Mouse (Mus musculus) kidney, adult 2 months (tissue): ENCODE results near the gene Ccdc3.

ENCODE experiments used
- CTCF ChIP-seq: fragments of 200-500 bp; conservative IDR thresholded peaks from 2 replicates; pipeline ENCODE4 v1.5.1; 2011; ENCODE audit warnings: low read depth, mild to moderate bottlenecking, control low read depth, low read length, moderate library complexity, mixed read lengths; ENCODE audit not compliant: insufficient read depth, insufficient read length
- POLR2A ChIP-seq: fragments of 200-500 bp; IDR thresholded peaks from one replicate; pipeline ENCODE4 v1.6.1; 2011; ENCODE audit warnings: low read depth, low read length, control low read depth

- no peak for TF ChIP-seq CTCF
- TF ChIP-seq POLR2A, result no peak
Measured at GRCm38 (mm10) chr2:5127369-5127768, 10.2 kb upstream of the Ccdc3 start.
